ENCODE assay signal across 8 mouse cellular contexts in genomic region chr3:52047537-52047936, GRCm38 (mm10). TPM values are rescaled to one million over a fixed set of nuclear protein-coding genes. Genes with fewer than 3 reads are reported as not detected.
DNase-seq lines count a peak whose midpoint lies in the region; ATAC-seq lines count a peak whose summit lies in the region.

No protein-coding gene starts in this region.

- intact Hi-C loops in heart, postnatal 10 days (cut with DNase I) = loop anchor here (1.0 to 5.0 kb wide), 3 partner anchors 41 to 150 kb away; no protein-coding TSS in a partner anchor

- H3K27me3 ChIP-seq in heart, embryonic 13.5 days (replicated peaks) = no peaks in the 10 kb centered on the region
- no peaks in the 10 kb centered on the region for H3K27me3 ChIP-seq in embryonic facial prominence, embryonic 10.5 days (replicated peaks; ENCODE audit: low read depth, poor library complexity, severe bottlenecking)
- no peaks in the 10 kb centered on the region for H3K27me3 ChIP-seq in hindbrain, embryonic 14.5 days (ENCODE audit: control insufficient read depth, insufficient read depth, low read length)
- H3K27me3 ChIP-seq in midbrain, embryonic 14.5 days (ENCODE audit: control insufficient read depth, insufficient read depth, low read length) = no peaks in the 10 kb centered on the region

- peak overlapping the region; percentile 46; the same call in 1 of the 2 replicates for H3K4me3 ChIP-seq in heart, embryonic 13.5 days
- H3K4me3 ChIP-seq in embryonic facial prominence, embryonic 10.5 days = peak overlapping the region; percentile 53; the same call in 1 of the 2 replicates
- H3K4me3 ChIP-seq in hindbrain, embryonic 14.5 days (replicated peaks; ENCODE audit: low read length) = peak overlapping the region; percentile 24; the same call in 1 of the 2 replicates
- H3K4me3 ChIP-seq in midbrain, embryonic 14.5 days (replicated peaks; ENCODE audit: low read depth, low read length) = no peak overlapping the region

- H3K9me3 ChIP-seq in heart, embryonic 13.5 days = no peaks in the 10 kb centered on the region
- H3K9me3 ChIP-seq in embryonic facial prominence, embryonic 10.5 days = peaks cover 5% of the 10 kb centered on the region; the same call in 1 of the 2 replicates
- H3K9me3 ChIP-seq in hindbrain, embryonic 14.5 days (ENCODE audit: control insufficient read depth, low read length) = no peaks in the 10 kb centered on the region
- H3K9me3 ChIP-seq in midbrain, embryonic 14.5 days (ENCODE audit: control insufficient read depth, low read length) = no peaks in the 10 kb centered on the region

- DNase-seq in heart, postnatal 10 days = no peak
- DNase-seq in embryonic facial prominence, embryonic 10.5 days (ENCODE audit: low spot score) = no peak
- DNase-seq in hindbrain, embryonic 14.5 days (ENCODE audit: low spot score) = no peak
- no peak for DNase-seq in midbrain, embryonic 14.5 days
- no peak for DNase-seq in testis, postnatal 10 days (ENCODE audit: low spot score)
- no peak for DNase-seq in retina, embryonic 14.5 days (ENCODE audit: low spot score)
- DNase-seq in natural killer cell, adult 2 months (ENCODE audit: low spot score in 2 of 2) = no peak

- peak overlapping the region; percentile 73 for H3K4me2 ChIP-seq in heart, embryonic 13.5 days
- peak overlapping the region; percentile 60 for H3K4me2 ChIP-seq in hindbrain, embryonic 14.5 days (replicated peaks)
- H3K4me2 ChIP-seq in midbrain, embryonic 14.5 days (ENCODE audit: low read length) = peak overlapping the region; percentile 61

- no peak for ATAC-seq in heart, embryonic 13.5 days (ENCODE audit: extremely low read depth, insufficient number of reproducible peaks, low FRiP score, low TSS enrichment)
- no peak for ATAC-seq in hindbrain, embryonic 14.5 days (ENCODE audit: low FRiP score)
- no peak for ATAC-seq in midbrain, embryonic 14.5 days (ENCODE audit: low FRiP score, low TSS enrichment)

- 73% methylated on average over 8 of the region's 8 CpGs for WGBS in heart, embryonic 13.5 days
- WGBS in embryonic facial prominence, embryonic 10.5 days = 81% methylated on average over 8 of the region's 8 CpGs
- 74% methylated on average over 8 of the region's 8 CpGs for WGBS in hindbrain, embryonic 14.5 days
- 71% methylated on average over 8 of the region's 8 CpGs for WGBS in midbrain, embryonic 14.5 days

- peak overlapping the region; percentile 97 for H3K27ac ChIP-seq in heart, embryonic 13.5 days (replicated peaks)
- peak overlapping the region; percentile 92 for H3K27ac ChIP-seq in embryonic facial prominence, embryonic 10.5 days (replicated peaks)
- H3K27ac ChIP-seq in hindbrain, embryonic 14.5 days = peak overlapping the region; percentile 86
- peak overlapping the region; percentile 83 for H3K27ac ChIP-seq in midbrain, embryonic 14.5 days (replicated peaks; ENCODE audit: low read depth, low read length)

- H3K9ac ChIP-seq in heart, embryonic 13.5 days = peak overlapping the region; percentile 78
- H3K9ac ChIP-seq in hindbrain, embryonic 14.5 days = peak overlapping the region; percentile 55
- H3K9ac ChIP-seq in midbrain, embryonic 14.5 days (replicated peaks; ENCODE audit: low read length) = peak overlapping the region; percentile 38; the same call in 1 of the 2 replicates

- H3K36me3 ChIP-seq in heart, embryonic 13.5 days = peaks cover 8% of the 10 kb centered on the region; the same call in 1 of the 2 replicates
- H3K36me3 ChIP-seq in embryonic facial prominence, embryonic 10.5 days (replicated peaks) = peaks cover 11% of the 10 kb centered on the region; the same call in 1 of the 2 replicates
- no peaks in the 10 kb centered on the region for H3K36me3 ChIP-seq in hindbrain, embryonic 14.5 days (replicated peaks; ENCODE audit: control insufficient read depth, insufficient read depth)
- no peaks in the 10 kb centered on the region for H3K36me3 ChIP-seq in midbrain, embryonic 14.5 days (ENCODE audit: control insufficient read depth, insufficient read depth, low read length)

- H3K4me1 ChIP-seq in heart, embryonic 13.5 days = peaks cover 56% of the 10 kb centered on the region
- H3K4me1 ChIP-seq in embryonic facial prominence, embryonic 10.5 days = peaks cover 58% of the 10 kb centered on the region
- H3K4me1 ChIP-seq in hindbrain, embryonic 14.5 days (replicated peaks; ENCODE audit: control insufficient read depth, insufficient read depth, low read length) = peaks cover 47% of the 10 kb centered on the region
- H3K4me1 ChIP-seq in midbrain, embryonic 14.5 days (ENCODE audit: control insufficient read depth, insufficient read depth, low read length) = peaks cover 42% of the 10 kb centered on the region

RNA-seq across cellular contexts. Expression of gene Maml3, which starts 57.3 kb away (rescaled TPM):
- 2.1 and 2.4 TPM in 2 replicates for polyA plus RNA-seq in heart, embryonic 13.5 days (2015; fragmentation: Nextera tagmentation; extraction: Ambion mirVana)
- 1 to 10 TPM; 5.4 to 5.6 TPM for total RNA-seq in heart, postnatal 10 days (2021)
- 5.5 and 6.0 TPM in 2 replicates for polyA plus RNA-seq in embryonic facial prominence, embryonic 10.5 days (2016; fragmentation: Nextera tagmentation; extraction: Ambion mirVana)
- 6.6 and 8.0 TPM in 2 replicates for polyA plus RNA-seq in hindbrain, embryonic 14.5 days (2014; fragmentation: Nextera tagmentation; extraction: Ambion mirVana)
- 8.4 and 10.3 TPM in 2 replicates for polyA plus RNA-seq in midbrain, embryonic 14.5 days (2014; fragmentation: Nextera tagmentation; extraction: Ambion mirVana)
